Mouse (Mus musculus) liver, embryonic 14.5 days (tissue): ENCODE measurements at regions not wholly inside any gene's neighbourhood (a gene's known extent, or its start where the extent isn't known, plus 50 kb on each side); places are given as distances from the start of the nearest gene placed in this dataset.

Source experiments
- ATAC-seq: fragments of 200-750 bp; cut with Nextera tagmentation; 2 replicates; pipeline ENCODE4 v1.8.0; 2017; ENCODE audit warnings: moderate number of reproducible peaks, mild to moderate bottlenecking, moderate library complexity; ENCODE audit not compliant: insufficient read depth
- DNase-seq, 3 experiments: peaks; one replicate each; pipeline ENCODE4 v3.0.0-alpha.2; 2012 to 2013; ENCODE audit warnings: low read depth in 3 of 3, low spot score in 3 of 3
- H3K27ac ChIP-seq: fragments of 300-500 bp; sonication (generic); 2 replicates; pipeline ENCODE4 v1.5.1; 2014; ENCODE audit warnings: moderate library complexity, mild to moderate bottlenecking, control low read depth, inconsistent platforms
- H3K27me3 ChIP-seq: fragments of 300-500 bp; sonication (generic); 2 replicates; pipeline ENCODE4 v1.6.1; 2014; ENCODE audit warnings: mild to moderate bottlenecking, low read length, moderate library complexity; ENCODE audit not compliant: control insufficient read depth, insufficient read depth
- H3K36me3 ChIP-seq: fragments of 300-500 bp; sonication (generic); replicated peaks from 2 replicates; pipeline ENCODE4 v1.6.1; 2014; ENCODE audit warnings: low read depth; ENCODE audit not compliant: control insufficient read depth, insufficient read depth
- H3K4me1 ChIP-seq, 2 experiments: fragments of 200-500 bp in 1 of 2; fragments of 300-500 bp in 1 of 2; sonication (generic) in 1 of 2; replicated peaks; 2 replicates each; pipeline ENCODE4 v1.6.1; 2012 to 2014; ENCODE audit warnings: antibody characterized with exemption in 1 of 2, inconsistent platforms in 1 of 2, low read length in 1 of 2; ENCODE audit not compliant: control insufficient read depth in 2 of 2, insufficient read depth in 2 of 2
- H3K4me2 ChIP-seq: fragments of 300-500 bp; sonication (generic); 2 replicates; pipeline ENCODE4 v1.6.1; 2014; ENCODE audit warnings: low read depth, mild to moderate bottlenecking, control low read depth, moderate library complexity
- H3K4me3 ChIP-seq, 2 experiments: fragments of 200-500 bp in 1 of 2; fragments of 300-500 bp in 1 of 2; sonication (generic) in 1 of 2; 2 replicates each; pipeline ENCODE4 v1.5.1; 2012 to 2014; ENCODE audit warnings: low read depth in 2 of 2, low read length in 2 of 2, mild to moderate bottlenecking in 2 of 2, control low read depth in 1 of 2, inconsistent platforms in 1 of 2, moderate library complexity in 1 of 2; ENCODE audit not compliant: insufficient read depth in 1 of 2
- H3K9ac ChIP-seq: fragments of 300-500 bp; sonication (generic); replicated peaks from 2 replicates; pipeline ENCODE4 v1.6.1; 2014; ENCODE audit warnings: mild to moderate bottlenecking, control low read depth, moderate library complexity
- H3K9me3 ChIP-seq: fragments of 300-500 bp; sonication (generic); 2 replicates; pipeline ENCODE4 v1.6.1; 2016; ENCODE audit warnings: low read length, mixed read lengths; ENCODE audit not compliant: control insufficient read depth
- CTCF ChIP-seq: IDR thresholded peaks from 2 replicates; pipeline ENCODE4 v1.5.1; 2016; ENCODE audit warnings: antibody characterized with exemption, low read depth, control low read depth
- EP300 ChIP-seq: IDR thresholded peaks from 2 replicates; pipeline ENCODE4 v1.6.1; 2016; ENCODE audit warnings: antibody characterized with exemption, low read depth
- WGBS: fragments of 180-500 bp; shearing (Covaris S2); extraction: QIAGEN DNeasy Blood & Tissue Kit; methylation state at CpG from one replicate; pipeline ENCODE4 v1.1.7; 2014; ENCODE audit not compliant: insufficient replicate concordance; 5-methylcytosine and 5-hydroxymethylcytosine counted together

- TF ChIP-seq CTCF (no peak), EP300 (no peak)
- H3K4me3 ChIP-seq = no peak overlapping the region
- no peak overlapping the region for H3K9ac ChIP-seq
- H3K4me2 ChIP-seq = no peak overlapping the region
- no peak overlapping the region for H3K27ac ChIP-seq
- H3K36me3 ChIP-seq = no peaks in the 10 kb centered on the region
- no peaks in the 10 kb centered on the region for H3K9me3 ChIP-seq
- ATAC-seq = no peak
- 65% methylated on average over 14 of the region's 14 CpGs for WGBS
- no peaks in the 10 kb centered on the region; a peak in 1 of 4 replicates for H3K4me1 ChIP-seq
- no peaks in the 10 kb centered on the region for H3K27me3 ChIP-seq
- no peak for DNase-seq
Measured at GRCm38 (mm10) chr7:135860741-135861408, 144.7 kb upstream of the Mki67 start.

GRCm38 (mm10) chr7:135861409-135861805, 145.2 kb upstream of the Mki67 start:
- no peaks in the 10 kb centered on the region for H3K27me3 ChIP-seq
- H3K9me3 ChIP-seq = no peaks in the 10 kb centered on the region
- DNase-seq (no peak), ATAC-seq (no peak)
- no peaks in the 10 kb centered on the region for H3K36me3 ChIP-seq
- TF ChIP-seq EP300 (no peak), CTCF (no peak)
- H3K4me1 ChIP-seq = no peaks in the 10 kb centered on the region; a peak in 1 of 4 replicates
- WGBS = 60% methylated on average over 7 of the region's 7 CpGs
- H3K9ac ChIP-seq = no peak overlapping the region
- H3K4me2 ChIP-seq = no peak overlapping the region
- H3K4me3 ChIP-seq = no peak overlapping the region
- H3K27ac ChIP-seq = no peak overlapping the region

GRCm38 (mm10) chr7:135863581-135864426, 147.6 kb upstream of the Mki67 start:
- H3K4me1 ChIP-seq = no peaks in the 10 kb centered on the region; a peak in 1 of 4 replicates
- H3K36me3 ChIP-seq = no peaks in the 10 kb centered on the region
- H3K27ac ChIP-seq = no peak overlapping the region
- ATAC-seq (no peak), DNase-seq (no peak)
- H3K9ac ChIP-seq = no peak overlapping the region
- no peak overlapping the region for H3K4me3 ChIP-seq
- no peaks in the 10 kb centered on the region for H3K27me3 ChIP-seq
- TF ChIP-seq EP300 (no peak), CTCF (no peak)
- 52% methylated on average over 22 of the region's 22 CpGs for WGBS
- H3K9me3 ChIP-seq = no peaks in the 10 kb centered on the region
- no peak overlapping the region for H3K4me2 ChIP-seq

- no peaks in the 10 kb centered on the region for H3K27me3 ChIP-seq
- WGBS = 30% methylated on average over 6 of the region's 6 CpGs
- ATAC-seq (no peak), DNase-seq (no peak)
- no peak overlapping the region for H3K9ac ChIP-seq
- H3K4me3 ChIP-seq = no peak overlapping the region
- no peak overlapping the region for H3K27ac ChIP-seq
- no peaks in the 10 kb centered on the region for H3K4me1 ChIP-seq
- no peak for TF ChIP-seq EP300
- no peak for TF ChIP-seq CTCF
- no peaks in the 10 kb centered on the region for H3K36me3 ChIP-seq
- H3K4me2 ChIP-seq = no peak overlapping the region
- H3K9me3 ChIP-seq = no peaks in the 10 kb centered on the region
Measured at GRCm38 (mm10) chr7:135870981-135871380, 154.8 kb upstream of the Mki67 start.

GRCm38 (mm10) chr7:135877091-135877874, 161.1 kb upstream of the Mki67 start:
- no peak for ATAC-seq
- TF ChIP-seq CTCF = no peak
- no peak for TF ChIP-seq EP300
- H3K4me3 ChIP-seq = no peak overlapping the region
- no peaks in the 10 kb centered on the region for H3K9me3 ChIP-seq
- H3K4me2 ChIP-seq = no peak overlapping the region
- H3K36me3 ChIP-seq = no peaks in the 10 kb centered on the region
- no peak for DNase-seq
- WGBS = 58% methylated on average over 6 of the region's 6 CpGs
- no peaks in the 10 kb centered on the region for H3K27me3 ChIP-seq
- no peak overlapping the region for H3K27ac ChIP-seq
- H3K4me1 ChIP-seq = no peaks in the 10 kb centered on the region
- H3K9ac ChIP-seq = no peak overlapping the region
